ENCODE assay signal across 7 mouse cellular contexts in the genomic region with DNA sequence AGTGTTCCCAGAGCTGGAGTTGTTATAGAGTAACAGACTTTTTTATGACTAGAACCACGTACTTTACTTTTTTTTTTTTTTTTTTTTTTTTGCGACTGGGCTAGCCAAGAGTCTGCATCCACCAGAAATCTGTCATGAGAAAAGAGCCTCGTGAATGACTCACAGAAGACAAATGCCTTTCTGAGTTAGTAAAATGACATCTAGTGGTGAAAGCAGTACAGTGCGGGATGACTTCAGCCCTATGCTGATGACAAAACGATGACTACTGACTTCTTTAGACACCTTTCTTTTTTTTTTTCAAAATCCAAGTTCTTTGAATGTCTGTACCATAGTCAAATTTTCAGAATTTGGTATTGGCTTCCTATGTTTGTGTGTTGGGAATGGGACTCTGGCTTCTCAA. TPM values are rescaled to one million over a fixed set of nuclear protein-coding genes. Genes with fewer than 3 reads are reported as not detected.
DNase-seq lines count a peak whose midpoint lies in the region; ATAC-seq and TF ChIP-seq lines count a peak whose summit lies in the region.

No protein-coding gene starts in this region.

- H3K9ac ChIP-seq in MEL (ENCODE audit: control insufficient read depth, low read depth, low read length, poor library complexity, severe bottlenecking): peak overlapping the region; percentile 70
- peak overlapping the region; percentile 60; the same call in 1 of the 2 replicates for H3K9ac ChIP-seq in lung, embryonic 15.5 days

- peak overlapping the region; percentile 79 for H3K4me2 ChIP-seq in lung, embryonic 15.5 days

- peak; percentile 84 for DNase-seq in MEL (ENCODE audit: low read depth, low spot score)
- peak; percentile 91 for DNase-seq in brain, embryonic 14.5 days (ENCODE audit: low read depth)
- peak; percentile 48 for DNase-seq in heart, postnatal 4 days
- DNase-seq in layer of hippocampus, adult 8-10 months (ENCODE audit: low spot score in 2 of 2): peak; percentile 55 to 57
- DNase-seq in retina, embryonic 14.5 days (ENCODE audit: low spot score): peak; percentile 76

- 2% methylated on average over 5 of the region's 5 CpGs for WGBS in lung, embryonic 15.5 days

- TF ChIP-seq CTCF in MEL (IDR thresholded peaks at IDR 0.05 in 2 of 3, conservative IDR thresholded peaks at IDR 0.05 in 1 of 3; ENCODE audit: control insufficient read depth in 1 of 3, insufficient read depth in 1 of 3, low read depth in 2 of 3, low read length in 3 of 3, poor library complexity in 1 of 3, severe bottlenecking in 1 of 3): peak; percentile 3 to 59 (median 55); a peak in 4 of 6 replicates
- TF ChIP-seq CTCF in brain, embryonic 14.5 days (IDR thresholded peaks at IDR 0.05; ENCODE audit: borderline replicate concordance, extremely low read depth, insufficient read depth, insufficient read length): peak; percentile 63; the same call in 1 of the 2 replicates

- no peaks in the 10 kb centered on the region for H3K27me3 ChIP-seq in MEL (ENCODE audit: control insufficient read depth in 1 of 2, insufficient read depth in 2 of 2, low read length in 2 of 2)
- H3K27me3 ChIP-seq in lung, embryonic 15.5 days: no peaks in the 10 kb centered on the region

- H3K79me2 ChIP-seq in MEL (ENCODE audit: control insufficient read depth, insufficient read depth, low read length, poor library complexity): no peaks in the 10 kb centered on the region; the same call in none of the 2 replicates

- peak; percentile 41 for TF ChIP-seq RAD21 in MEL (IDR thresholded peaks at IDR 0.05; ENCODE audit: low read depth, low read length)

- TF ChIP-seq POLR2A in MEL (IDR thresholded peaks at IDR 0.05; ENCODE audit: control insufficient read depth in 1 of 2, insufficient read depth in 1 of 2, low read depth in 1 of 2, low read length in 2 of 2, poor library complexity in 1 of 2): no peak
- no peak for TF ChIP-seq POLR2A in brain, embryonic 14.5 days (IDR thresholded peaks at IDR 0.05; ENCODE audit: borderline replicate concordance, extremely low read depth, insufficient read depth, insufficient read length, poor library complexity, severe bottlenecking)

- TF ChIP-seq EP300 in MEL (IDR thresholded peaks at IDR 0.05; ENCODE audit: low read depth in 1 of 2, low read length in 2 of 2): no peak

- H3K4me1 ChIP-seq in MEL (ENCODE audit: control insufficient read depth in 1 of 2, insufficient read depth in 2 of 2, low read length in 2 of 2): peaks cover 2 to 4% of the 10 kb centered on the region in 2 experiments; a peak in 2 of 4 replicates
- H3K4me1 ChIP-seq in lung, embryonic 15.5 days: peaks cover 7% of the 10 kb centered on the region; the same call in 1 of the 2 replicates

- peaks cover 0 to 4% of the 10 kb centered on the region in 2 experiments; a peak in 3 of 4 replicates for H3K36me3 ChIP-seq in MEL (ENCODE audit: control insufficient read depth in 1 of 2, insufficient read depth in 2 of 2, low read length in 2 of 2)
- no peaks in the 10 kb centered on the region for H3K36me3 ChIP-seq in lung, embryonic 15.5 days

- peak overlapping the region; percentile 31; the same call in 1 of the 2 replicates for H3K27ac ChIP-seq in MEL (ENCODE audit: control insufficient read depth, low read depth, low read length)
- peak overlapping the region; percentile 93 for H3K27ac ChIP-seq in lung, embryonic 15.5 days

- H3K9me3 ChIP-seq in MEL (replicated peaks; ENCODE audit: insufficient read depth, low read length): no peaks in the 10 kb centered on the region
- no peaks in the 10 kb centered on the region for H3K9me3 ChIP-seq in lung, embryonic 15.5 days

- peak overlapping the region; percentile 63 to 88 for H3K4me3 ChIP-seq in MEL (ENCODE audit: control insufficient read depth in 1 of 2, insufficient read depth in 1 of 2, low read depth in 2 of 2, low read length in 2 of 2)
- peak overlapping the region; percentile 63 for H3K4me3 ChIP-seq in lung, embryonic 15.5 days

- peak; percentile 75 for ATAC-seq in erythroid progenitor cell, adult 5-6 weeks (replicated peaks; ENCODE audit: low FRiP score, poor library complexity, severe bottlenecking)
- peak; percentile 64 for ATAC-seq in lung, embryonic 15.5 days (ENCODE audit: borderline replicate concordance, extremely low read depth, low FRiP score, low TSS enrichment)

TF ChIP-seq in MEL, 35 proteins besides CTCF, POLR2A, EP300 and RAD21:
- peak; percentile 47 for TF ChIP-seq SMC3 (IDR thresholded peaks at IDR 0.05; ENCODE audit: low read depth, low read length)
- TF ChIP-seq TCF12 (IDR thresholded peaks at IDR 0.05; ENCODE audit: low read depth, low read length): no peak
- no peak for TF ChIP-seq MYB (IDR thresholded peaks at IDR 0.05; ENCODE audit: low read depth, low read length)
- no peak for TF ChIP-seq UBTF (IDR thresholded peaks at IDR 0.05; ENCODE audit: borderline replicate concordance, insufficient read depth, low read depth, low read length)
- TF ChIP-seq BHLHE40 (IDR thresholded peaks at IDR 0.05; ENCODE audit: borderline replicate concordance, low read depth, low read length): no peak
- no peak for TF ChIP-seq ETS1 (IDR thresholded peaks at IDR 0.05; ENCODE audit: low read depth, low read length)
- 0 out of 2 replicates have a peak, but pooled peaks have one; percentile 41 for TF ChIP-seq JUND (IDR thresholded peaks at IDR 0.05; ENCODE audit: low read depth, low read length)
- TF ChIP-seq ZC3H11A (IDR thresholded peaks at IDR 0.05; ENCODE audit: low read depth, low read length): peak; percentile 27; the same call in 1 of the 2 replicates
- TF ChIP-seq NELFE (IDR thresholded peaks at IDR 0.05; ENCODE audit: low read depth, low read length): no peak
- TF ChIP-seq ZNF384 (IDR thresholded peaks at IDR 0.05; ENCODE audit: low read depth, low read length): peak; percentile 61; the same call in 1 of the 2 replicates
- no peak for TF ChIP-seq KAT2A (conservative IDR thresholded peaks at IDR 0.05; ENCODE audit: low read depth, low read length)
- TF ChIP-seq USF2 (IDR thresholded peaks at IDR 0.05; ENCODE audit: borderline replicate concordance in 1 of 2, insufficient read depth in 1 of 2, low read depth in 1 of 2, low read length in 2 of 2): no peak
- no peak for TF ChIP-seq ELF1 (IDR thresholded peaks at IDR 0.05; ENCODE audit: low read depth, low read length)
- TF ChIP-seq CHD1 (IDR thresholded peaks at IDR 0.05; ENCODE audit: low read depth, low read length): no peak
- TF ChIP-seq HCFC1 (IDR thresholded peaks at IDR 0.05; ENCODE audit: low read depth, low read length): no peak

RNA-seq across cellular contexts. Expression of a gene that starts 0.6 kb away (rescaled TPM):
- total RNA-seq in MEL (2012; rRNA removed): 2.3 and 3.5 TPM in 2 replicates
- polyA plus RNA-seq in MEL (2012; ENCODE audit: insufficient read depth in 1 of 2, insufficient read length in 2 of 2, low read depth in 1 of 2, low replicate concordance in 2 of 2, missing spikeins in 1 of 2): 1 to 10 TPM in 1 of 2 experiments, not detected in 1; 3.2 TPM
- polyA plus RNA-seq in brain, embryonic 14.5 days (2012; rRNA removed): 12.1 and 14.4 TPM in 2 replicates
- total RNA-seq in erythroid progenitor cell, adult 5-6 weeks (2015; ENCODE audit: low replicate concordance): 4.6 and 4.7 TPM in 2 replicates
- total RNA-seq in erythroid progenitor cell, adult 5-6 weeks (2017; ENCODE audit: low replicate concordance): 2.4 and 2.7 TPM in 2 replicates
- total RNA-seq in heart, postnatal 4 days (2021): 10 to 100 TPM; 11.0 to 12.7 TPM
- 10 to 100 TPM; 10.9 to 15.0 (median 11.3) TPM for total RNA-seq in layer of hippocampus, adult 8-10 months (2022)
- polyA plus RNA-seq in lung, embryonic 15.5 days (2015; fragmentation: Nextera tagmentation; extraction: Ambion mirVana): 16.9 and 17.8 TPM in 2 replicates

RNA-seq across cellular contexts. Expression of a gene that starts 30.9 kb away (rescaled TPM):
- 3.5 and 4.0 TPM in 2 replicates for total RNA-seq in MEL (2012; rRNA removed)
- polyA plus RNA-seq in MEL (2012; ENCODE audit: insufficient read depth in 1 of 2, insufficient read length in 2 of 2, low read depth in 1 of 2, low replicate concordance in 2 of 2, missing spikeins in 1 of 2): 1 to 10 TPM in 1 of 2 experiments, not detected in 1; 2.8 TPM
- polyA plus RNA-seq in brain, embryonic 14.5 days (2012; rRNA removed): 1.0 and 1.5 TPM in 2 replicates
- total RNA-seq in erythroid progenitor cell, adult 5-6 weeks (2015; ENCODE audit: low replicate concordance): 5.0 and 6.3 TPM in 2 replicates
- 3.2 and 4.1 TPM in 2 replicates for total RNA-seq in erythroid progenitor cell, adult 5-6 weeks (2017; ENCODE audit: low replicate concordance)
- 1 to 10 TPM; 6.7 to 7.6 TPM for total RNA-seq in heart, postnatal 4 days (2021)
- total RNA-seq in layer of hippocampus, adult 8-10 months (2022): 10 to 100 TPM in 1 of 4 experiments, 1 to 10 TPM in 3; 7.4 to 11.9 (median 8.2) TPM
- polyA plus RNA-seq in lung, embryonic 15.5 days (2015; fragmentation: Nextera tagmentation; extraction: Ambion mirVana): 4.3 and 5.1 TPM in 2 replicates

Comparison
In these comparisons a context has a peak if more than half of its experiments do, and no peak if none do; other contexts are left out.
1. Peak in every context shown above with its lines: DNase-seq, ATAC-seq, H3K4me3 ChIP-seq and H3K27ac ChIP-seq.